Mouse (Mus musculus) cerebellum, postnatal 14 days (tissue): ENCODE results near the gene Ihh.

Source experiments
- DNase-seq, 2 experiments: peaks; one replicate each; pipeline ENCODE4 v3.0.0; 2021; ENCODE audit warnings: mixed read lengths in 2 of 2

Gene Ihh

DNA sequence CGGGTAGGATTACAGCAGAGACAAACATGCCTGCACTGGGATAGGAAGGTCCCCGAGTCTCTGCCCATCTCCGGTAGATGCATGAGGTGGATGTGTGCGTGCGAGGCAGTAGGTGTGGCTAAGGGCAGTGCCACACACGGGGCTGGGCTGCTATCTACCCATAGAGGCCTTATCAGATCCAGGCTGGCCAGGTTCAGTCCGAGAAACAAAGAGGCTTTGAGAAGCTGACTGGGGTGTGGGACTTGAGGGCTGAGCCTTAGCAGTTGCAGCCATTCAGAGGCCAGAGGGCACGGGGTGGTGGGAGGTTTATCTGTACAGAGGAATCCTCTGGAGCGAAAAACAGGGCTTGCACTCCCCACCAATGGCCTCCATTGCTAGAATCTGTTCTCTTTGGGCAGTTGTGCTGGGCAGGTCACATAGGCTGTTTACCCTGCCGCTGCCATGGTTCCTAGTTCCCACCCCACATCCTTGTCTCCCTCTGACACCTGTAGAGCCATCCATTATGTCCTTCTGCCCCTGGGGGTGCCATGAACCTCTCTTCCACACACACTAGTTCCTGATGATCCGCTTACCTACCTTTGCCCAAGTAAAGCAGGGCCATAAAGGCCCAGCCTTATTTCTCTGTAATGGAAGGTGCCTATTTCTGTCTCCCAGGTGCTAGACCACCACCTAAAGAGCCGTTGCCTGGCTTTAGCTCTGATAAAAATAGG is 9.7 kb downstream of the Ihh start:
- no peak for DNase-seq

DNA sequence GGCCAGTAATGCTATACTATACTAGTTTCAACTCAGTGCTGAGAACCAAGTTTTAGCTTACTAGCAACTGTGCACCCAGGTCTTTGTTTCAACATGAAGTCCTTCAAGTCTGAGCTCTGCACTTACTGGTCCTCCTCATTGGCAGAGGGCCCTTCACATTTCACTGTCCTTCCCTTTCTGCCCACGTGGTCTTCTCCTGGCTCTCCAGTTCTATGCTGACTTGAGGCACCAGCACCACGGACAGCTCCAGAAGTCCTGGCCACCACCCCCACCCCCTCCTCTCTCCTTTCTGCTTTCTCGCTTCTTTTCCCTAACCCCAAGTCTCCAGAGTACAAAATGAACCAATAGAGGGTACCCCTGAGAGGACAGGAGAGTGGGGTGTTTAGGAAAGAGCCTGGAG is 11.7 kb downstream of the Ihh start:
- DNase-seq, result no peak

DNA sequence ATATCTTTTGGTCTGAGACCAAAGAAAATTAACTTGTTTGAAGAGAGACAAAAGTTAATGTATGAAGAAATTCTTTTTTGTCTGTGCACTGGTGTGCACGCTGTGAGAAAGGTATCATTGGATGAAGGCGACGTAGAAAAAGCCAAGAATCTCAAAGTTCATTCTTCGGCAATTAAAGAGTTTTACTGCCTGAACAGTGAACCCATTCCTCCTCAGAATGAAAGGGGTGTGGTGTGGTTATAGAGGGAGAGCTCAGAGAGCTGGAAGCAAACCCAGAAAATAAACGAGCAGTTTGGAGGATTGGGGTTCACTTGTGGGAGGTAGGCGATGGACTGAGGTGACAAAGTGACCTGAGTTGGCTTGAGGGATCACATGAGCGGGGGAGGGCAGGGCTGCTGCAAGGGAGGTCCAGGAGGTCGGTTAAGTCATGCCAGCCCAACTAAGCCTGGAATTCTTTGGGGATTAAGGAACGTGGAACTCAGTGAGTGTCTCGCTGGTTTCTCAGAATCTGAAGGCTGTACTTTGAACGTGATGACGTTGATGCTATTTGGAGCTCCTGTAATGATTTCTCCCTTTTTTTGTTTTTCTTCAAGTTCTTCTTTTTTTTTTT is 15.1 kb downstream of the Ihh start:
- DNase-seq, result no peak

DNA sequence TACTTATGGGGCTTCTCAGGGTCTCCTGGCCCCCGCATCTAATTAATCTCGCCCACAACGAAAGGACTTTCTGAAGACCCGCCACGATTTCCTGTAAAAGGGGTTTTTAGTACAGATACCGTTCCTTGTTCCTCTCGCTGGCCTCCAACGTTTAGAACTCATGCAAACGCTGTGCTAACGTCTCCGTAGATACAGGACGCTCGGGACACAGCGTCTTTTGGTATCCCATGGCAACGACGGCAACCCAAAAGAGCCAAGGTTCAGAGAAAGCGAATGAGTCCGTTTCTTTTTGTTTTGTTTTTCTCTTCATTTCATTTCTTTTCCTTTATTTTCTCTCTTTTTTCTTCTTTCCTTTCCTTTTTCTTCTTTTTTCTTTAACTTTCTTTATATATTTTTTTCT is 16.1 kb downstream of the Ihh start, which contains the start of gene Cfap65:
Cfap65 (minus strand) TSS at position 198 of the 400 bp plus-strand sequence.
- peak; percentile 75 to 81 for DNase-seq

DNA sequence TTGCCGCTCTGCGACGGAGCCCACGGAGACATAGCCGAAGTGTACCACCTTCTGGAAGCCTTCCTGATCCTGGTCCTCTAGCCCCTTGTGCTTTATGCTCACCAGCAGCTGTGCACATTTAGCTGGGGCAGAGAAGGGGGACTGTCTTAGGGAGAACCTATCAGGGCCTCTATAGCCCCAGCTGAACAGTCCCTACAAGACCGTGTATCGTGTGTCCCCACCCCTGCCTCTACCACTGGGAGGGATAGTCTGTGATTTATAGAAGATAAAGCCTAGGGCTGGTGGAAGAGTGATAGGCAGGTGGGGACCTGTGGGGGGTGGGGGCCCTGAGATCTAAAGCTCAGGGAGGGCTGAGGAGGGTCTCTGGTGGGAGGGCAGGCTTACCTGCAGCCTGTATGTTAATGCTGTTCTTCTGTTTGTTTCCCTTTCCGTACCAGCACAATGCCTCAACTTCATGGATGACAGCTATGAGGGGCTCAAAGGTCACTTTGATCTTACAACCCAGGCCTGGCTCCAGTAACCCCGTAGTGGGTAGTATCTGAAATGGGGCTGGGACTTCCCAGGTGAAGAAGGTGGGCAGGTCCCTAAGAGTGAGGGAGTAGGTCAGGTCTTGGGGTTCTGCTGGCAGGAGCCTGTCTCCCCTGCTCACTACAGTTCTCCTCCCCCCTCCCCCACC is 23.7 kb downstream of the Ihh start:
- DNase-seq, result no peak

DNA sequence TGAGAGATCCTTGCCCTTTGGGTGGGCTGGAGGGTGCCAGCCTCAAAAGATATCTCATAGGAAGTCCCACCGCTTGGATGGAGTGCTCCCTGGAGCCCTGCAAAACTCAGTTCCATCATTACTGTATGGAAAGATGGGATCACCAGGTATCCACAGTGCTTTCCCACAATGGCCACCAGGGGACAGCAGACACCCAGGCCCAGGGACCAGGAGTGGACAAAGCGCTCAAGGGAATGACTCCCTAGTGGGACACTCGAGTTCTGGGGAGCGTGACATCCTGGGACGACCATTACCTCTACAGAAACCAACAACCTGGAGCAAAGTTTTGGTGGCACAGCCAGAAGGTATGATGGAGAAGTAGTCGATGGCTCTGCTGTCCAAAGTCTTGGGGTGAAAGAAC is 24.8 kb downstream of the Ihh start:
- peak; percentile 62 to 72 for DNase-seq

DNA sequence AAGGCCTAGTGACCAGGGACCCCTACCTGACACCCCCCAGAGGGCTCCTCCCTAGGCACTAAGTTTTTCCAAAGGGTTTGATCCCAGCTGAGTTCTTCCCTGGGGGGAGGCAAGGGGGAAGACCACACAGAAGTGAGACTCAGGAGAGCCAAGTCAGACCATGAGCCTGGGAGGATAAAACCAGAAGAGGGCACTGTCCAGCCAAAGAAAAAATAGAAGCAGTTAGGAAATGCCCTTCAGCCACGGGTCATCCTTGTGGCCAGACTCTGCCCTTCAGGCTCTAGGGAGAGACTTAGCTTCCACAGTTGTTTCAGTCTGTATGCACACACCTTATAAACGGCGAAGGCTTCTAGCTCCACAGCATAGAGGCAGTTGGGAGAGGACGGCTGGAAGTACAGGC is 27.0 kb downstream of the Ihh start:
- DNase-seq, result no peak

DNA sequence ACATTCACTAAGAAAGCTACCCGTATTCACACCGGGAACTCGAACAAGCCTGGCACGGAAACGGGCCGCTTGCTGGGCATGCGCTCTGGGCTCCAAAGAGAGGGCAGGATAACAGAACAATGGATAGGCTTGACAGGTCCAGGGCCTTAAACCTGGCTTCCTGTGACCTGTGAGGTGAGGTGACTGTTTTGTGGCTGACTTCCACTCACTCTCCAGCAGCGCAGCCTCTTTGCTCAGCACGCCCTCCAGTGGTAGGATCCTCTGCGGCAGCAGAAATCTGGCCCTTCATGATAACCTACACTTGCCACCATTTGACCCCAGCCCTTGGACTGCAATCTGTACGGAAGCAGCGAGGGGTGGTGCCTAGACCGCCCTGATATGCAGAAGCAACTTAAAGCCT is 35.8 kb downstream of the Ihh start:
- DNase-seq, result peak; percentile 20 to 35

DNA sequence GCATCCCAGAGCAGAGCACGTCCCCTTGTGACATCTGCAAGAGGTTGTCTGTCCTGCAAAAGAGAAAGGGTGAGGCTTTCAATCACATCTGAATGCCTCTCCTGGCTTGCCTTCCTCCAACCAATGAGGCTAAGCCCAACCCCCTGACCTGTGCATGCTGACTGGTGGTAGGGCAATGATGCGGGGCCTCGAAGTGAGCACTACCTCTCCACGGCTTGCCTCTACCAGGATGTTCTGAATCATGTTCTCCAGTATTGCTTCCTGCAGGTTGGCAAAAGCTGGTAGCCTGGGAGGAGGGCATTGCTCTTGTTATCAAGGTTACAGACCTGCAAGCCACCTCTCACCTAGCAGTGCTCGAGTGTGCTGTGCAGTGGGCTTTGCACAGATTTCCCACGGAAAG is 49.3 kb downstream of the Ihh start:
- no peak for DNase-seq

DNA sequence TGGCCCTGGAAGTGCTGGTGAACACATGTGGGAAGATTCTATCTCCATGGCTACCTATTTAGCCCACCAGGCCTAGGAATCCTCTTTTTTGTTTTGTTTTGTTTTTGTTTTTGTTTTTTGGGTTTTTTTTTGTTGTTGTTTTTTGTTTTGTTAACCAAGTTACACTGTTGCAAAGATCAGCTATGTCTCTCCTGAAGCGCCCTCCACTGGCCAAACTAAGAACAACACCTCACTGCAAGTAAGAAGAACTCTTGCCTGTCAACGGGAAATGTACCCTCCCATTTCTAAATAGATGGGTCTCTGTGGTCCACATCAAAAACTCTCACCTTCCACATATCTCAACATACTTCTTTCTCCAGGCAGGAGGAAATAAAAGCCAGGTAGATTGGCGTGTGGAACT is 49.8 kb downstream of the Ihh start:
- DNase-seq, result peak; percentile 79 to 91

DNA sequence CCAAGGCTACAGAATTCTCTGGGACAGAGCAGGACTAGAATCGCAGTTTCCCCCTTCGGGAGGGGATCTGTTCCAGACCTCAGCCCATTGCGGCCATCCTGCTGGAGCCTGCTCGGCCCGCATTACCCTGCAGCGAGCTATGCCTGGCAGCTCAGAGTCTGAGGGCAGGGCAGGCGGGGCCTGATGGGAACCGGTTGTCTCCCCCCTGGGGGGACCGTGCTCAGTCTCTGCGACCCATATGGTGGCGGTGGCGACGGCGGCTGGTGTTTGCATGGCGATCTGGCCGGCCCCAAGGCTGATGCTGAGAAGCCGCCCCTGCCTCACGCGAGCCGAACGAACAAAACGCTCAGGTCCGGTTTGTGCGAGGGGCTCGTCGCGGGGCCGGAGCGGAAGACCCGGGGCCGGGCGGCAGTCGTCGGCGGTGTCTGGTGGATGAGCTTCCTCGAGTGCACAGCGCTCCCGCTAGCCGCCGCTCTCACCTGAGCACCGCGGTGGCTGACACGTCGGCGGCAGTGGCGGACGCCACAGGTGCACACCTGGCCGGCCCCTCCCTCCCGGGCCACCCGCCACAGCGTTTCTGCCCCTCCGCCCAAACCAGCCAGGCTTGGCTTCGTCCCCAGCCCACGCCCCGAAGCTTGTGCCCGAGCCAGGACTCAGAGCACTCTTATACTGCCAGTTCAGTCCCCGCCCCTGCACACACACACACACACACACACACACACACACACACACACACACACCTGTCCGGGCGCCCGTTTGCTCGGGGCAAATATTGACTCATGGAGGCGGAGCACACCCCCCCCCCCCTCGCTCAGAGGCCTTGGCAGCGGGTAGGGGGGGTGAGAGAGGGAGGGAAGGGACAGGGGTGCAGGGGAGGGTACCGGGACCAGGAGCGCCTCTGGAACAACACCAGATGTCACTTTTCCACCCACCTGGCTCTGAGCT is 50.9 kb downstream of the Ihh start:
- peak; percentile 37 to 54 for DNase-seq

DNA sequence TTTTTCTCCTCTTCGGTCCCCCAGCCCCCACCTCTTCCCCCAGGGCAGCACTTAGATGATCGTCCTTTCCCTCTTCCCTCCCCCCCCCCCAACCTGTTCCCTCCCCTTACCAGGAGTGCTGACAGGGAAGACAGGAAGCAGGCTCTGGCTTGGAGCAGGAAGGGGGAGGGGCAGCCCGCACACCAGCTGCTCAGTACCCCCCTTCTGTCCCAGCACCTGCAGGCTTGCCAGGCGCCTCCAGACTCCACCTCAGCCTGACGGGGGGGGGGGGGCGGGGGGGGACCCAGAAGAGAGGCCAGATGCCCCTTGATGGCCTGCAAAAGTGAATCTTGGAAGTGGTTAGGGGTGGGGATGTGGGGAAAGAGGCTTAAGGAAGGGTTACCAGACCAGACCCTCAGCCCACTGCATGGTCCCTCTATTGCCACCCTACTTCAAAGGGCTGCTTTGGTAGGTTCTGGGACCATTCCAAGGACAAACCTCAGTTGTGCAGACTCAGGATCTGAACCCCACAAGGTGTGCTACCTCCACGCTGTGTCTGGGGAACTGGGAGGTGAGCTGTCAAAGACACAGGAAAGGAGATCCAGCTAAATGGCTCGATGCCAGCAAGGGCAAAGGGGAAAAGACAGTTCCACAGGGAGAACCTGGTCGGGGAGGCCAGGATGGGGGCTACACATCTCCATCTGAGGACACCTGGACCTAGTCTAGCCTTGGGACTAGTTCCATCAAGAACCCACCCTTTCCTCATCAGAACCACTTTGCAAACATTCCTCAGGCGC is 52.6 kb downstream of the Ihh start:
- DNase-seq, result peak in 1 of 2 experiments; percentile 39

DNA sequence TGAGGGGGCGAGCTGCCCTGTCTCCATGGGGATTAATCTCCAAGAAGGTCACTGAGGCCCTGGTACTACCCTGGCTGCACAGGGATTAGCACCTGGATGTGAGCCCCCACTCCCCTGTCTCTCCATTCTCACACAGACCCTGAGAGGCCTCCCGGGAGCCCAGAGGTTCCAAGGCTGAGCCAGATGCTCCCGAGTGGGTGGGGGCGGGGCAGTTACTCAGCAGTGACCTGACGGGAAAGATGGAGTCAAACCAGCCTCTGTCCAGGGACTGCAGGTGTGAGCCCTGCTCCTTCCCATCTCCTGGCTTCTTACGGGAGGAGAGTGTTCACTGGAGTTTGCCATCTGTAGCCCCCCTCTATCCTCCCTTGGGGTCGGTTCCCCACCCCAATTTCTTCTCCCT is 53.5 kb downstream of the Ihh start:
- no peak for DNase-seq
